Mouse (Mus musculus): ENCODE data around the gene Gm49373. TPM values are rescaled to one million over a fixed set of nuclear protein-coding genes. Genes with fewer than 3 reads are reported as not detected.
A peak's percentile ranks its signal among the peaks of the same experiment; 100 is the strongest.

The Gm49373 gene
- polyA plus RNA-seq, 1 experiment from 2014 or later: 0.59 TPM

GRCm38 (mm10) chr9:21022726-21023125 lies 50.2 kb downstream of the Gm49373 start:
- Histone ChIP-seq H3K9ac (no peak overlapping the region), H3K4me2 (replicated peaks) (no peak overlapping the region), H3K4me3 (no peak overlapping the region), H3K9me3 (no peaks in the 10 kb centered on the region), H3K27ac (no peak overlapping the region), H3K27me3 (peaks cover 37% of the 10 kb centered on the region), H3K36me3 (no peaks in the 10 kb centered on the region), H3K4me1 (no peaks in the 10 kb centered on the region)
- WGBS: 76% methylated on average over 1 of the region's 1 CpGs
- no peak for ATAC-seq (ENCODE audit: low FRiP score, low read depth)

GRCm38 (mm10) chr9:21022288-21022687 lies 50.6 kb downstream of the Gm49373 start:
- Histone ChIP-seq H3K4me2 (replicated peaks) (no peak overlapping the region), H3K27ac (no peak overlapping the region), H3K4me3 (no peak overlapping the region), H3K27me3 (peaks cover 38% of the 10 kb centered on the region), H3K9ac (no peak overlapping the region), H3K36me3 (no peaks in the 10 kb centered on the region), H3K4me1 (no peaks in the 10 kb centered on the region), H3K9me3 (no peaks in the 10 kb centered on the region)
- WGBS: 54% methylated on average over 6 of the region's 6 CpGs
- no peak for ATAC-seq (ENCODE audit: low FRiP score, low read depth)

GRCm38 (mm10) chr9:21021363-21021762 lies 51.5 kb downstream of the Gm49373 start:
- Histone ChIP-seq H3K9me3 (no peaks in the 10 kb centered on the region), H3K36me3 (no peaks in the 10 kb centered on the region), H3K27ac (no peak overlapping the region), H3K27me3 (peaks cover 40% of the 10 kb centered on the region), H3K4me2 (replicated peaks) (no peak overlapping the region), H3K9ac (no peak overlapping the region), H3K4me1 (no peaks in the 10 kb centered on the region), H3K4me3 (no peak overlapping the region)
- 76% methylated on average over 3 of the region's 3 CpGs for WGBS
- no peak for ATAC-seq (ENCODE audit: low FRiP score, low read depth)

GRCm38 (mm10) chr9:21018600-21018999 lies 54.3 kb downstream of the Gm49373 start:
- Histone ChIP-seq H3K27ac (no peak overlapping the region), H3K36me3 (no peaks in the 10 kb centered on the region), H3K4me2 (replicated peaks) (no peak overlapping the region), H3K9me3 (no peaks in the 10 kb centered on the region), H3K4me3 (no peak overlapping the region), H3K4me1 (peaks cover 14% of the 10 kb centered on the region), H3K27me3 (peaks cover 60% of the 10 kb centered on the region), H3K9ac (no peak overlapping the region; the same call in 1 of the 2 replicates)
- 76% methylated on average over 2 of the region's 2 CpGs for WGBS
- no peak for ATAC-seq (ENCODE audit: low FRiP score, low read depth)

GRCm38 (mm10) chr9:21017177-21017575 lies 55.7 kb downstream of the Gm49373 start:
- peak overlapping the region; percentile 63 for H3K4me2 ChIP-seq (replicated peaks)
- H3K4me3 ChIP-seq: peak overlapping the region; percentile 43
- no peaks in the 10 kb centered on the region for H3K36me3 ChIP-seq
- peaks cover 14% of the 10 kb centered on the region for H3K4me1 ChIP-seq
- ATAC-seq (ENCODE audit: low FRiP score, low read depth): no peak
- no peaks in the 10 kb centered on the region for H3K9me3 ChIP-seq
- H3K9ac ChIP-seq: no peak overlapping the region
- H3K27ac ChIP-seq: no peak overlapping the region
- 23% methylated on average over 4 of the region's 4 CpGs for WGBS
- H3K27me3 ChIP-seq: peaks cover 68% of the 10 kb centered on the region

GRCm38 (mm10) chr9:21016331-21017176 lies 56.3 kb downstream of the Gm49373 start:
- H3K4me2 ChIP-seq (replicated peaks): peak overlapping the region; percentile 63
- peak overlapping the region; percentile 55; the same call in 1 of the 2 replicates for H3K9ac ChIP-seq

GRCm38 (mm10) chr9:21015571-21016130 lies 57.2 kb downstream of the Gm49373 start, which contains the start of gene Icam1:
Icam1 (plus strand) TSS chr9:21015985.
- H3K27ac ChIP-seq: no peak within 1 kb of the TSS
- no peaks in the 10 kb centered on the region for H3K36me3 ChIP-seq
- H3K9me3 ChIP-seq: no peaks in the 10 kb centered on the region
- peak within 1 kb of the TSS; percentile 55 for H3K9ac ChIP-seq
- peaks cover 14% of the 10 kb centered on the region for H3K4me1 ChIP-seq
- H3K4me3 ChIP-seq: peak within 1 kb of the TSS; percentile 43
- 1% methylated on average over 30 of the region's 30 CpGs for WGBS
- peak within 1 kb of the TSS; percentile 63 for H3K4me2 ChIP-seq (replicated peaks)
- H3K27me3 ChIP-seq: peaks cover 70% of the 10 kb centered on the region
- peak; percentile 46; the same call in 1 of the 2 replicates for ATAC-seq (ENCODE audit: low FRiP score, low read depth)

More at GRCm38 (mm10) chr9:21016331-21017176, 56.3 kb downstream of the Gm49373 start:
- Histone ChIP-seq H3K36me3 (no peaks in the 10 kb centered on the region), H3K4me1 (peaks cover 14% of the 10 kb centered on the region), H3K27ac (no peak overlapping the region), H3K4me3 (peak overlapping the region; percentile 43), H3K9me3 (no peaks in the 10 kb centered on the region), H3K27me3 (peaks cover 70% of the 10 kb centered on the region)
- 0 out of 2 replicates have a peak, but pooled peaks have one; percentile 10 for ATAC-seq (ENCODE audit: low FRiP score, low read depth)
- WGBS: 4% methylated on average over 17 of the region's 17 CpGs

GRCm38 (mm10) chr9:21014691-21015570 lies 58.0 kb downstream of the Gm49373 start:
- peaks cover 67% of the 10 kb centered on the region for H3K27me3 ChIP-seq
- peak overlapping the region; percentile 63 for H3K4me2 ChIP-seq (replicated peaks)
- WGBS: 2% methylated on average over 29 of the region's 29 CpGs
- no peak overlapping the region for H3K27ac ChIP-seq
- H3K9me3 ChIP-seq: no peaks in the 10 kb centered on the region
- ATAC-seq (ENCODE audit: low FRiP score, low read depth): no peak
- peaks cover 14% of the 10 kb centered on the region for H3K4me1 ChIP-seq
- H3K4me3 ChIP-seq: peak overlapping the region; percentile 43
- H3K36me3 ChIP-seq: no peaks in the 10 kb centered on the region
- peak overlapping the region; percentile 55 for H3K9ac ChIP-seq

MicroRNA genes within 50 kb of the gene (microRNA counts, 519-probe panel; counts per million panel counts)
- 3,351 counts per million, percentile 58 among the panel's probes with 10 or more counts for microRNA mmu-miR-1900

Small RNA genes lying within 50 kb of the gene (microRNA-seq; reads per million reads assigned to microRNA genes)
- gene Mir1900 (not detected), gene Mir7082 (0.52 reads per million)

Other genes with a start within 250 kb of the Gm49373 start
- gene A230050P20Rik, start 204.5 kb downstream of the Gm49373 start, polyA plus RNA-seq (2015; fragmentation: Nextera tagmentation; extraction: Ambion mirVana): 4.6 and 5.6 TPM in 2 replicates
- 2.9 and 3.3 TPM in 2 replicates for gene Angptl6, start 193.4 kb downstream of the Gm49373 start, polyA plus RNA-seq (2015; fragmentation: Nextera tagmentation; extraction: Ambion mirVana)
- gene Ppan, start 184.9 kb downstream of the Gm49373 start, polyA plus RNA-seq (2015; fragmentation: Nextera tagmentation; extraction: Ambion mirVana): 85.9 and 91.3 TPM in 2 replicates
- 329 and 337 TPM in 2 replicates for gene Eif3g, start 174.5 kb downstream of the Gm49373 start, polyA plus RNA-seq (2015; fragmentation: Nextera tagmentation; extraction: Ambion mirVana)
- gene Dnmt1, start 113.2 kb downstream of the Gm49373 start, polyA plus RNA-seq (2015; fragmentation: Nextera tagmentation; extraction: Ambion mirVana): 97.6 and 104 TPM in 2 replicates
- gene S1pr2, start 96.3 kb downstream of the Gm49373 start, polyA plus RNA-seq (2015; fragmentation: Nextera tagmentation; extraction: Ambion mirVana): 60.3 and 66.9 TPM in 2 replicates
- 131 and 133 TPM in 2 replicates for gene Mrpl4, start 70.4 kb downstream of the Gm49373 start, polyA plus RNA-seq (2015; fragmentation: Nextera tagmentation; extraction: Ambion mirVana)
- gene Icam1, start 57.1 kb downstream of the Gm49373 start, polyA plus RNA-seq (2015; fragmentation: Nextera tagmentation; extraction: Ambion mirVana): 12.3 and 13.9 TPM in 2 replicates
- gene Icam4, start 43.7 kb downstream of the Gm49373 start, polyA plus RNA-seq (2015; fragmentation: Nextera tagmentation; extraction: Ambion mirVana): 0.62 and 2.2 TPM in 2 replicates
- 0.05 and 0.08 TPM in 2 replicates for gene Icam5, start 41.0 kb downstream of the Gm49373 start, polyA plus RNA-seq (2015; fragmentation: Nextera tagmentation; extraction: Ambion mirVana)
- gene Zglp1, start 6.0 kb downstream of the Gm49373 start, polyA plus RNA-seq (2015; fragmentation: Nextera tagmentation; extraction: Ambion mirVana): 1.0 and 1.3 TPM in 2 replicates
- gene Fdx1l, start 518 bp upstream of the Gm49373 start, polyA plus RNA-seq (2015; fragmentation: Nextera tagmentation; extraction: Ambion mirVana): 54.8 and 61.6 TPM in 2 replicates
- 1.8 and 2.1 TPM in 2 replicates for gene Gm38431, start 18.9 kb upstream of the Gm49373 start, polyA plus RNA-seq (2015; fragmentation: Nextera tagmentation; extraction: Ambion mirVana)
- gene Raver1, start 18.9 kb upstream of the Gm49373 start, polyA plus RNA-seq (2015; fragmentation: Nextera tagmentation; extraction: Ambion mirVana): 55.0 and 63.2 TPM in 2 replicates
- gene Tyk2, start 58.1 kb upstream of the Gm49373 start, polyA plus RNA-seq (2015; fragmentation: Nextera tagmentation; extraction: Ambion mirVana): 13.7 and 16.5 TPM in 2 replicates
- gene Cdc37, start 76.9 kb upstream of the Gm49373 start, polyA plus RNA-seq (2015; fragmentation: Nextera tagmentation; extraction: Ambion mirVana): 320 and 346 TPM in 2 replicates
- 5.4 and 6.1 TPM in 2 replicates for gene Pde4a, start 92.6 kb upstream of the Gm49373 start, polyA plus RNA-seq (2015; fragmentation: Nextera tagmentation; extraction: Ambion mirVana)
- gene Keap1, start 166.3 kb upstream of the Gm49373 start, polyA plus RNA-seq (2015; fragmentation: Nextera tagmentation; extraction: Ambion mirVana): 79.7 and 82.5 TPM in 2 replicates
- 0.77 and 0.83 TPM in 2 replicates for gene S1pr5, start 175.3 kb upstream of the Gm49373 start, polyA plus RNA-seq (2015; fragmentation: Nextera tagmentation; extraction: Ambion mirVana)
- gene Atg4d, start 192.2 kb upstream of the Gm49373 start, polyA plus RNA-seq (2015; fragmentation: Nextera tagmentation; extraction: Ambion mirVana): 31.4 and 32.8 TPM in 2 replicates
- gene Kri1, start 214.9 kb upstream of the Gm49373 start, polyA plus RNA-seq (2015; fragmentation: Nextera tagmentation; extraction: Ambion mirVana): 16.2 and 18.3 TPM in 2 replicates
- 51.2 and 51.6 TPM in 2 replicates for gene Cdkn2d, start 218.3 kb upstream of the Gm49373 start, polyA plus RNA-seq (2015; fragmentation: Nextera tagmentation; extraction: Ambion mirVana)
- 10.5 and 11.7 TPM in 2 replicates for gene Ap1m2, start 239.2 kb upstream of the Gm49373 start, polyA plus RNA-seq (2015; fragmentation: Nextera tagmentation; extraction: Ambion mirVana)
- 118 and 131 TPM in 2 replicates for gene Slc44a2, start 247.6 kb upstream of the Gm49373 start, polyA plus RNA-seq (2015; fragmentation: Nextera tagmentation; extraction: Ambion mirVana)

All from limb, embryonic 13.5 days (tissue).